Mouse (Mus musculus) MEL (cell line): Measurements from ENCODE around the gene Cdh24. TPM values are rescaled to one million over a fixed set of nuclear protein-coding genes. Genes with fewer than 3 reads are reported as not detected.

Source experiments
- DNase-seq: peaks from one replicate; pipeline ENCODE4 v3.0.0; 2011; ENCODE audit warnings: low read depth, low spot score
- H3K27ac ChIP-seq: 2 replicates; pipeline ENCODE4 v1.5.1; 2012; ENCODE audit warnings: low read depth, mild to moderate bottlenecking, control low read depth, low read length, moderate library complexity; ENCODE audit not compliant: control insufficient read depth
- H3K27me3 ChIP-seq, 2 experiments: fragments of 150-350 bp in 1 of 2; sonication (generic) in 1 of 2; 2 replicates each; pipeline ENCODE4 v1.6.1; 2012; ENCODE audit warnings: low read length in 2 of 2, mild to moderate bottlenecking in 2 of 2, improper control_type of control experiment in 1 of 2, moderate library complexity in 1 of 2; ENCODE audit not compliant: insufficient read depth in 2 of 2, control insufficient read depth in 1 of 2
- H3K36me3 ChIP-seq, 2 experiments: 2 replicates each; pipeline ENCODE4 v1.6.1; 2012 to 2014; ENCODE audit warnings: low read length in 2 of 2, improper control_type of control experiment in 1 of 2, inconsistent platforms in 1 of 2, mild to moderate bottlenecking in 1 of 2; ENCODE audit not compliant: insufficient read depth in 2 of 2, control insufficient read depth in 1 of 2
- H3K4me1 ChIP-seq, 2 experiments: fragments of 150-350 bp in 1 of 2; sonication (generic) in 1 of 2; 2 replicates each; pipeline ENCODE4 v1.6.1; 2012; ENCODE audit warnings: low read length in 2 of 2, improper control_type of control experiment in 1 of 2, mild to moderate bottlenecking in 1 of 2; ENCODE audit not compliant: insufficient read depth in 2 of 2, control insufficient read depth in 1 of 2
- H3K4me3 ChIP-seq, 2 experiments: fragments of 150-350 bp in 1 of 2; sonication (generic) in 1 of 2; 2 replicates each; pipeline ENCODE4 v1.5.1; 2012; ENCODE audit warnings: low read depth in 2 of 2, low read length in 2 of 2, mild to moderate bottlenecking in 2 of 2, moderate library complexity in 2 of 2, control low read depth in 1 of 2, improper control_type of control experiment in 1 of 2; ENCODE audit not compliant: control insufficient read depth in 1 of 2, insufficient read depth in 1 of 2
- H3K79me2 ChIP-seq: 2 replicates; pipeline ENCODE4 v1.6.1; 2012; ENCODE audit warnings: mild to moderate bottlenecking, low read length, moderate library complexity; ENCODE audit not compliant: control insufficient read depth, poor library complexity, insufficient read depth
- H3K9ac ChIP-seq: 2 replicates; pipeline ENCODE4 v1.6.1; 2012; ENCODE audit warnings: low read depth, mild to moderate bottlenecking, control low read depth, low read length, moderate library complexity; ENCODE audit not compliant: control insufficient read depth, poor library complexity, severe bottlenecking
- H3K9me3 ChIP-seq: fragments of 150-350 bp; sonication (generic); replicated peaks from 2 replicates; pipeline ENCODE4 v1.6.1; 2012; ENCODE audit warnings: mild to moderate bottlenecking, low read length, improper control_type of control experiment, moderate library complexity; ENCODE audit not compliant: insufficient read depth
- BHLHE40 ChIP-seq: IDR thresholded peaks from 2 replicates; pipeline ENCODE4 v1.6.1; 2012; ENCODE audit warnings: low read depth, mild to moderate bottlenecking, inconsistent platforms, low read length, improper control_type of control experiment, borderline replicate concordance
- CHD1 ChIP-seq: IDR thresholded peaks from 2 replicates; pipeline ENCODE4 v1.6.1; 2012; ENCODE audit warnings: low read depth, mild to moderate bottlenecking, inconsistent platforms, low read length, improper control_type of control experiment
- CHD2 ChIP-seq: IDR thresholded peaks from 2 replicates; pipeline ENCODE4 v1.6.1; 2011; ENCODE audit warnings: low read length, improper control_type of control experiment
- E2F4 ChIP-seq: IDR thresholded peaks from 2 replicates; pipeline ENCODE4 v1.6.1; 2011; ENCODE audit warnings: low read depth, low read length, improper control_type of control experiment, borderline replicate concordance
- EP300 ChIP-seq, 2 experiments: IDR thresholded peaks; 2 replicates each; pipeline ENCODE4 v1.6.1; 2011; ENCODE audit warnings: improper control_type of control experiment in 2 of 2, low read length in 2 of 2, low read depth in 1 of 2, mild to moderate bottlenecking in 1 of 2
- GATA1 ChIP-seq: IDR thresholded peaks from 2 replicates; pipeline ENCODE4 v1.6.1; 2011; ENCODE audit warnings: low read depth, low read length, improper control_type of control experiment
- JUND ChIP-seq: IDR thresholded peaks from 2 replicates; pipeline ENCODE4 v1.6.1; 2011; ENCODE audit warnings: low read depth, mild to moderate bottlenecking, improper control_type of control experiment, low read length
- MEF2A ChIP-seq: IDR thresholded peaks from 2 replicates; pipeline ENCODE4 v1.6.1; 2014; ENCODE audit warnings: low read depth, mild to moderate bottlenecking, inconsistent platforms, low read length, improper control_type of control experiment; ENCODE audit not compliant: poor library complexity, insufficient replicate concordance, severe bottlenecking; ENCODE audit errors: extremely low read depth
- MXI1 ChIP-seq: IDR thresholded peaks from 2 replicates; pipeline ENCODE4 v1.6.1; 2011; ENCODE audit warnings: mild to moderate bottlenecking, low read depth, low read length, improper control_type of control experiment
- MYB ChIP-seq: IDR thresholded peaks from 2 replicates; pipeline ENCODE4 v1.6.1; 2011; ENCODE audit warnings: mild to moderate bottlenecking, low read depth, low read length, improper control_type of control experiment
- MYC ChIP-seq: IDR thresholded peaks from 2 replicates; pipeline ENCODE4 v1.6.1; 2011; ENCODE audit warnings: low read depth, mild to moderate bottlenecking, low read length, improper control_type of control experiment, moderate library complexity
- NELFE ChIP-seq: IDR thresholded peaks from 2 replicates; pipeline ENCODE4 v1.6.1; 2011; ENCODE audit warnings: low read depth, low read length, improper control_type of control experiment
- POLR2A ChIP-seq, 2 experiments: IDR thresholded peaks; 2 replicates each; pipeline ENCODE4 v1.6.1; 2011 to 2012; ENCODE audit warnings: low read length in 2 of 2, mild to moderate bottlenecking in 2 of 2, control low read depth in 1 of 2, improper control_type of control experiment in 1 of 2, low read depth in 1 of 2, moderate library complexity in 1 of 2; ENCODE audit not compliant: control insufficient read depth in 1 of 2, insufficient read depth in 1 of 2, poor library complexity in 1 of 2
- SIN3A ChIP-seq: IDR thresholded peaks from 2 replicates; pipeline ENCODE4 v1.6.1; 2012; ENCODE audit warnings: low read length, improper control_type of control experiment, inconsistent platforms
- SMC3 ChIP-seq: IDR thresholded peaks from 2 replicates; pipeline ENCODE4 v1.6.1; 2011; ENCODE audit warnings: low read depth, low read length, improper control_type of control experiment
- TAL1 ChIP-seq: IDR thresholded peaks from 2 replicates; pipeline ENCODE4 v1.6.1; 2012; ENCODE audit warnings: mild to moderate bottlenecking, inconsistent platforms, low read length, moderate library complexity, mixed read lengths
- TBP ChIP-seq: IDR thresholded peaks from 2 replicates; pipeline ENCODE4 v1.8.0; 2011; ENCODE audit warnings: low read depth, low read length, improper control_type of control experiment
- USF1 ChIP-seq: IDR thresholded peaks from 2 replicates; pipeline ENCODE4 v1.6.1; 2014; ENCODE audit warnings: low read depth, mild to moderate bottlenecking, inconsistent platforms, low read length, improper control_type of control experiment, moderate library complexity
- USF2 ChIP-seq, 2 experiments: IDR thresholded peaks; 2 replicates each; pipeline ENCODE4 v1.6.1; 2011 to 2012; ENCODE audit warnings: improper control_type of control experiment in 2 of 2, low read length in 2 of 2, borderline replicate concordance in 1 of 2, inconsistent platforms in 1 of 2, low read depth in 1 of 2, mild to moderate bottlenecking in 1 of 2; ENCODE audit not compliant: insufficient read depth in 1 of 2
- ZNF384 ChIP-seq: IDR thresholded peaks from 2 replicates; pipeline ENCODE4 v1.6.1; 2012; ENCODE audit warnings: low read depth, mild to moderate bottlenecking, inconsistent platforms, low read length, improper control_type of control experiment
- polyA plus RNA-seq, 2 experiments: library from polyadenylated mRNA; stranded (reverse) in 1 of 2; unstranded in 1 of 2; fragments of >175 nt in 1 of 2; fragments of >200 nt in 1 of 2; gene quantifications; 2 replicates each; pipeline versions ENCODE4 v1.2.1 to v1.2.4; 2012; ENCODE audit warnings: low replicate concordance in 2 of 2, low read depth in 1 of 2; ENCODE audit not compliant: insufficient read length in 2 of 2, insufficient read depth in 1 of 2, missing spikeins in 1 of 2
- total RNA-seq: library from RNA; depleted of rRNA; stranded (reverse); fragments of 300-350 nt; gene quantifications from 2 replicates; pipeline ENCODE4 v1.2.3, GENCODE M21; 2012

The Cdh24 gene
- total and polyA plus RNA-seq, 3 experiments = 0.89 to 5.8 TPM; not detected in 1

DNA sequence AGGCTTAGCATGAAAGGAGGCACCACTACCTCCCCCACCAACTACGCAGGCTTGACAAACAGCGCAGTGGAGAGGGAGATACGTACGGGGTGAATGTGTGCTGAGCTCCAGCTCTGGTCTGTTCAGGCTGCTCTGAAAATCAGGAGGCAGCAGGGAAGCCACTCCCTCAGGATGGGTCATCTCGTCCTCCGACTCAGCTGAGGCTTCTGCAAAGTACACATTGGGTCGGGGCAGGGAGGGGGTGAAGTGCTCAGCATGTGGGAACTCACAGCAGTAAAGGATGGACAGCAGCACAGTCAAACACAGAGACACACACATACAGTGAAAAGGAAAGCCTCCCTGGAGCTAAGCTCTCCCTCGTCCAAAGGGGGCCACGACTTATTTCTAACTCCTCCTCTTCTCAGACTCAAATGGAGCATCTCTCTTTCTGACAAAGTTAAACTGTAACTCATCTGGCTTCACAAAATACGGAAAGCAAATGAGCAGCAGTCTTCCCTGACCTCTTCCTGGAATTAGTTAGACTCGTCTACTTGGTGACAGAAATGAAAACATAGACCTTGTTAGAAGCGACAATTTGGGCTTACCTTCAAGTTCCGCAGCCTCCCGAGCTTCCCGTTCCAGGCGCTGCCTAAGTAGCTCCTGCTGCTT, 37.6 kb upstream of the Cdh24 start:
- Histone ChIP-seq H3K27ac (no peak overlapping the region), H3K27me3 (no peaks in the 10 kb centered on the region), H3K4me1 (no peaks in the 10 kb centered on the region; a peak in 1 of 4 replicates), H3K4me3 (no peak overlapping the region), H3K9me3 (no peaks in the 10 kb centered on the region), H3K36me3 (peaks cover 12 to 20% of the 10 kb centered on the region in 2 experiments), H3K79me2 (peaks cover 13% of the 10 kb centered on the region), H3K9ac (no peak overlapping the region)
- TF ChIP-seq CHD1 (no peak), SMC3 (no peak), E2F4 (no peak), MEF2A (no peak), EP300 (IDR thresholded peaks at IDR 0.05; ENCODE audit: low read depth in 1 of 2, low read length in 2 of 2) (no peak), TBP (no peak), GATA1 (no peak), TAL1 (no peak), SIN3A (no peak), BHLHE40 (no peak), JUND (no peak), MXI1 (no peak), MYB (no peak), USF1 (no peak), POLR2A (IDR thresholded peaks at IDR 0.05; ENCODE audit: control insufficient read depth in 1 of 2, insufficient read depth in 1 of 2, low read depth in 1 of 2, low read length in 2 of 2, poor library complexity in 1 of 2) (no peak), NELFE (no peak)
- DNase-seq = no peak

DNA sequence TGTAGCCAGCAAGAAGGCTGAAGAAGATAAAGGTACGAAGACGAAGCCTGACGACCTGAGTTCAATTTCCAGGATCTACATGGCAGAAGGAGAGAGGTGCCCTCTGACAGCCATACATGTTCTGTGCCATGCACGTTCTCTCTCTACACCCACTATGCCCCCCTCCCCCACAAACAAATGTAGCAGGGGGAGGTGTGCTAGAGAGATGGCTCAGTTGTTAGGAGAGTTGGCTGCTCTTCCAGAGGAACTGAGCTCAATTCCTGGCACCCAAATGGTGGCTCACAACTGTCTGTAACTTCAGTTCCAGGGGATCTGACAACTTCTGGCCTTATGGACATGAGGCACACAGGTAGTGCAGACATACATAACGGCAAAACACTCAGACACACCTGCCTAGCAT, 35.1 kb upstream of the Cdh24 start:
- Histone ChIP-seq H3K36me3 (peaks cover 0 to 23% of the 10 kb centered on the region in 2 experiments; a peak in 2 of 4 replicates), H3K4me1 (no peaks in the 10 kb centered on the region), H3K79me2 (0 out of 2 replicates have a peak, but pooled peaks cover 1% of the 10 kb centered on the region), H3K27ac (no peak overlapping the region), H3K27me3 (no peaks in the 10 kb centered on the region), H3K4me3 (no peak overlapping the region), H3K9me3 (no peaks in the 10 kb centered on the region), H3K9ac (no peak overlapping the region)
- no peak for DNase-seq
- TF ChIP-seq SMC3 (no peak), CHD2 (no peak), ZNF384 (no peak), USF2 (IDR thresholded peaks at IDR 0.05; ENCODE audit: borderline replicate concordance in 1 of 2, insufficient read depth in 1 of 2, low read depth in 1 of 2, low read length in 2 of 2) (no peak), MYC (no peak)
